Mouse (Mus musculus) embryonic fibroblast, embryonic 13.5 days (primary cell): ENCODE measurements around the gene Mical1.
A peak's percentile ranks its signal among the peaks of the same experiment; 100 is the strongest.

Experiments
- CTCF ChIP-seq: IDR thresholded peaks from 2 replicates; pipeline ENCODE4 v1.5.1; 2011; ENCODE audit warnings: mild to moderate bottlenecking, control low read depth, low read length, moderate library complexity, borderline replicate concordance; ENCODE audit not compliant: insufficient read depth
- POLR2A ChIP-seq: IDR thresholded peaks from 2 replicates; pipeline ENCODE4 v1.6.1; 2011; ENCODE audit warnings: low read depth, mild to moderate bottlenecking, control low read depth, low read length, moderate library complexity

DNA sequence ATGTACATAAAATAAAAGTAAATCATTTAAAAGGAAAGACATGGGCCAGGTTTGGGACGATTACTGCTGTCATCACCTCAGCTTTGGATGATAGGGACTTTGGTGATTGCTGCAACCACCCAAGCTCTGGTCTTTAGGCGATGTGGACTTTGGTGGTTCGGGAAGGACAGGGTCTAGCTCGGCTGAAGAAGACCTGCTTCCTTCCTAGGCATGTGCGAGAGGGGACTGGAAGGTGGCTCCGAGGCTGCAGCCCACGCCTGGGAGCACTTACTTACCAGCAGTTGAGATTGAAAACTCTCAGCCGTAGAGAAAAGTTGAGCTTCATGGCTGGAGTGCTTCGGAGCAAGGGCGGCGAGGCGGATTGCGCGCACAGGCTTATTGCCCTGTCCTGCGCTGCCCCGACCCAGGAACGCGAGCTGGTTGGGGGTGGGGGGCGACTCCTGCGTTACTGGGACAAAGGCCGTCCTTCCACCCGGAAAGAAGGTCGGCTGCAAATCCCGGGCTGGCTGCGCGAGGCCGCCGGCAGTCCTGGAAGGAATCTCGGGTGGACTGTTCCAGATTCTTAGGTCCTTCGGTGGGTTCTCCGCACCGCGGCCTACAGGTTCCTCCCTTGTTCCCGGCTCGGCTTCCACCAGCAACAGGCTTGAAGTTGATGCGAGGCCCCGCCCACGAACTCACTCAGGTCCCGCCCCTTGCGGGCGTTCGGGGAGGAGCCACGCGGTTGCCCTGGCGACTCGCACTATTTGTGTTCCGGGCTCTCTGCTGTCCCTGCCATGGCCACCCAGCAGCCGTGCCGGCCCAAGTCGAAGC, 13.8 kb downstream of the Mical1 start, which contains the start of the genes Smpd2 and Ppil6:
- TF ChIP-seq POLR2A (peak; percentile 87), CTCF (no peak)
